Mouse (Mus musculus): ENCODE data around the gene Slc12a7. TPM values are rescaled to one million over a fixed set of nuclear protein-coding genes. Genes with fewer than 3 reads are reported as not detected.

Slc12a7 gene
- polyA plus RNA-seq, 1 experiment from 2014 or later, result 49.1 TPM

GRCm38 (mm10) chr13:73725315-73725714, 7.6 kb upstream of the Slc12a7 start:
- Histone ChIP-seq H3K9me3 (ENCODE audit: control insufficient read depth, low read length) (no peaks in the 10 kb centered on the region), H3K36me3 (ENCODE audit: control insufficient read depth, insufficient read depth, low read length) (no peaks in the 10 kb centered on the region), H3K4me2 (ENCODE audit: low read depth, severe bottlenecking) (no peak overlapping the region), H3K4me1 (ENCODE audit: control insufficient read depth, insufficient read depth, low read length) (no peaks in the 10 kb centered on the region), H3K27ac (replicated peaks; ENCODE audit: low read depth, low read length) (no peak overlapping the region), H3K27me3 (ENCODE audit: control insufficient read depth, insufficient read depth, low read length) (no peaks in the 10 kb centered on the region), H3K9ac (ENCODE audit: low read length) (no peak overlapping the region), H3K4me3 (ENCODE audit: low read depth, low read length) (no peak overlapping the region)
- no peak for ATAC-seq (ENCODE audit: insufficient number of reproducible peaks, low FRiP score, low TSS enrichment, low read depth)
- WGBS, result 86% methylated on average over 5 of the region's 5 CpGs
- no peak for DNase-seq (ENCODE audit: low spot score)

- Histone ChIP-seq H3K9ac (ENCODE audit: low read length) (no peak overlapping the region), H3K4me1 (ENCODE audit: control insufficient read depth, insufficient read depth, low read length) (peaks cover 3% of the 10 kb centered on the region; the same call in 1 of the 2 replicates), H3K27ac (replicated peaks; ENCODE audit: low read depth, low read length) (no peak overlapping the region), H3K4me2 (ENCODE audit: low read depth, severe bottlenecking) (no peak overlapping the region), H3K4me3 (ENCODE audit: low read depth, low read length) (no peak overlapping the region), H3K9me3 (ENCODE audit: control insufficient read depth, low read length) (no peaks in the 10 kb centered on the region), H3K27me3 (ENCODE audit: control insufficient read depth, insufficient read depth, low read length) (0 out of 2 replicates have a peak, but pooled peaks cover 3% of the 10 kb centered on the region), H3K36me3 (ENCODE audit: control insufficient read depth, insufficient read depth, low read length) (no peaks in the 10 kb centered on the region)
- no peak for DNase-seq (ENCODE audit: low spot score)
- ATAC-seq (ENCODE audit: insufficient number of reproducible peaks, low FRiP score, low TSS enrichment, low read depth), result no peak
- WGBS, result 32% methylated on average over 2 of the region's 2 CpGs
These were observed 5.3 kb upstream of the Slc12a7 start for GRCm38 (mm10) chr13:73727621-73728025.

DNA sequence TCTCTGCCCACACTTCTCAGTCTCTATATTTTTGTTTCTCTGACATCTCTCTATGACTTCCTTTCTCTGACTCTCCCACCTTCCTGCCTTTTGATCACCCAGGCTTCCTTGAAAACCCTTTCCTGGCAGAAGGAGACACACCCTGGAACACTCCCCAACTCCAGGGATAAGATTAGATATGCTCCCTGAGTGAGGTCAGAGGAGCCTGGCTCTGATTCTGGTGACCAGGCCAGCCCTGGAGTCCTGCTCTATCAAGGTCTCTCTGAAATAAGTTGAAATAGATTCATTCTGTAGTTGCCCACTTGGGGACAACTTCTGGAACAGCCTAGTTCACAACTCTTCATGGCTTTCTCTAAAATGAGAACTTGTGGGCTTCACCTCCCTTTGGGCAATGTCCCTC, 4.3 kb upstream of the Slc12a7 start:
- Histone ChIP-seq H3K4me2 (ENCODE audit: low read depth, severe bottlenecking) (no peak overlapping the region), H3K36me3 (ENCODE audit: control insufficient read depth, insufficient read depth, low read length) (no peaks in the 10 kb centered on the region), H3K9me3 (ENCODE audit: control insufficient read depth, low read length) (no peaks in the 10 kb centered on the region), H3K4me3 (ENCODE audit: low read depth, low read length) (no peak overlapping the region), H3K9ac (ENCODE audit: low read length) (no peak overlapping the region), H3K4me1 (ENCODE audit: control insufficient read depth, insufficient read depth, low read length) (peaks cover 5% of the 10 kb centered on the region; the same call in 1 of the 2 replicates), H3K27me3 (ENCODE audit: control insufficient read depth, insufficient read depth, low read length) (0 out of 2 replicates have a peak, but pooled peaks cover 3% of the 10 kb centered on the region), H3K27ac (replicated peaks; ENCODE audit: low read depth, low read length) (no peak overlapping the region)
- DNase-seq (ENCODE audit: low spot score) (no peak), ATAC-seq (ENCODE audit: insufficient number of reproducible peaks, low FRiP score, low TSS enrichment, low read depth) (no peak)

- no peak for ATAC-seq (ENCODE audit: insufficient number of reproducible peaks, low FRiP score, low TSS enrichment, low read depth)
- DNase-seq (ENCODE audit: low spot score), result no peak
- 50% methylated on average over 1 of the region's 1 CpGs for WGBS
- no peaks in the 10 kb centered on the region for H3K36me3 ChIP-seq (ENCODE audit: control insufficient read depth, insufficient read depth, low read length)
- H3K9ac ChIP-seq (ENCODE audit: low read length), result no peak overlapping the region
- H3K4me3 ChIP-seq (ENCODE audit: low read depth, low read length), result no peak overlapping the region
- peaks cover 5% of the 10 kb centered on the region; the same call in 1 of the 2 replicates for H3K4me1 ChIP-seq (ENCODE audit: control insufficient read depth, insufficient read depth, low read length)
- 0 out of 2 replicates have a peak, but pooled peaks cover 6% of the 10 kb centered on the region for H3K27me3 ChIP-seq (ENCODE audit: control insufficient read depth, insufficient read depth, low read length)
- no peak overlapping the region for H3K4me2 ChIP-seq (ENCODE audit: low read depth, severe bottlenecking)
- H3K9me3 ChIP-seq (ENCODE audit: control insufficient read depth, low read length), result no peaks in the 10 kb centered on the region
- H3K27ac ChIP-seq (replicated peaks; ENCODE audit: low read depth, low read length), result no peak overlapping the region
These were observed 2.0 kb upstream of the Slc12a7 start for GRCm38 (mm10) chr13:73730913-73731312.

DNA sequence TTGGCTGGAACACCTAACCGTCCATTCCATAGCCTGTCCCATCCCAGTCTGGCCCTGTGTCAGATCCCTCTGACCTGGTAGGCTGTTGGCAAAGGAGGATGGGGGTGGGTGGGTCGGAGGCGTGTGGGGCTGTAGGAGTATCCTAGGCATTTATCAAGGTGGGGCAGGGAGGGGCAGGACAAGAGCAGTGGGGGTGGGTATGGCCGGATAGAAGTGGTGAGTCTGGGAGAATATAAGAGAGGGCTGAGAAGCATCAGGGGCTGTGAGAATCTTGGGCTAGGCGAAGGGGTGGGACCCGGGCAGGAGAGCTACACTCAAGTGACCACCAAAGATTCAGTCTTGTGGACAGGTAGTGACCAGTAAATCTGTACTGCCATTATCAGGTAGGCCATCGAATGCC, 659 bp upstream of the Slc12a7 start:
- peak; percentile 29 for ATAC-seq (ENCODE audit: insufficient number of reproducible peaks, low FRiP score, low TSS enrichment, low read depth)
- Histone ChIP-seq H3K27me3 (ENCODE audit: control insufficient read depth, insufficient read depth, low read length) (0 out of 2 replicates have a peak, but pooled peaks cover 6% of the 10 kb centered on the region), H3K9ac (ENCODE audit: low read length) (no peak overlapping the region), H3K4me2 (ENCODE audit: low read depth, severe bottlenecking) (peak overlapping the region; percentile 64), H3K9me3 (ENCODE audit: control insufficient read depth, low read length) (no peaks in the 10 kb centered on the region), H3K4me3 (ENCODE audit: low read depth, low read length) (no peak overlapping the region), H3K36me3 (ENCODE audit: control insufficient read depth, insufficient read depth, low read length) (no peaks in the 10 kb centered on the region), H3K27ac (replicated peaks; ENCODE audit: low read depth, low read length) (no peak overlapping the region), H3K4me1 (ENCODE audit: control insufficient read depth, insufficient read depth, low read length) (peaks cover 5% of the 10 kb centered on the region; the same call in 1 of the 2 replicates)
- 66% methylated on average over 7 of the region's 7 CpGs for WGBS
- DNase-seq (ENCODE audit: low spot score), result no peak

DNA sequence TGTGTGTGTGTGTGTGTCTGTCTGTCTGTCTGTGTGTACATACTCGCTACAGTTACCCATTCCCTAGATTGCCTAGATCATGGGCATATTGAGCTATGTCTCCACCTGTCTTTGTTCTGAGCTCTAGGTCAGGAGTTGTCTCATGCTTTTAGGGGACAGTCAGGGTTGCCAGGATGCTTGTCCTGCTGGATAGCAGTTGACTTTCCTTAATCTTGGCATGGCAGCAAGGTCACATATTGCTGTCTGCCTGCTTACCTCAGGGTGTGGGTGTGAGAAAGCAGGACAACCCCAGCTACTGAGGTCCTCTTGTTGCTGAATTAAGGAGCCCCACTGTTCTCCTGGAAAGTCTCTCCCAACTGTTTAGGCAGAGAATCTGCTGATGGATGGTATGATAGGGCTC, 1.5 kb downstream of the Slc12a7 start:
- Histone ChIP-seq H3K36me3 (ENCODE audit: control insufficient read depth, insufficient read depth, low read length) (no peaks in the 10 kb centered on the region), H3K9me3 (ENCODE audit: control insufficient read depth, low read length) (no peaks in the 10 kb centered on the region), H3K27me3 (ENCODE audit: control insufficient read depth, insufficient read depth, low read length) (0 out of 2 replicates have a peak, but pooled peaks cover 6% of the 10 kb centered on the region), H3K9ac (ENCODE audit: low read length) (no peak overlapping the region), H3K4me1 (ENCODE audit: control insufficient read depth, insufficient read depth, low read length) (peaks cover 5% of the 10 kb centered on the region; the same call in 1 of the 2 replicates), H3K4me2 (ENCODE audit: low read depth, severe bottlenecking) (no peak overlapping the region), H3K27ac (replicated peaks; ENCODE audit: low read depth, low read length) (no peak overlapping the region), H3K4me3 (ENCODE audit: low read depth, low read length) (no peak overlapping the region)
- 95% methylated on average over 1 of the region's 1 CpGs for WGBS
- ATAC-seq (ENCODE audit: insufficient number of reproducible peaks, low FRiP score, low TSS enrichment, low read depth) (no peak), DNase-seq (ENCODE audit: low spot score) (no peak)

- no peak for DNase-seq (ENCODE audit: low spot score)
These were observed 2.4 kb downstream of the Slc12a7 start for GRCm38 (mm10) chr13:73735270-73735669.

DNA sequence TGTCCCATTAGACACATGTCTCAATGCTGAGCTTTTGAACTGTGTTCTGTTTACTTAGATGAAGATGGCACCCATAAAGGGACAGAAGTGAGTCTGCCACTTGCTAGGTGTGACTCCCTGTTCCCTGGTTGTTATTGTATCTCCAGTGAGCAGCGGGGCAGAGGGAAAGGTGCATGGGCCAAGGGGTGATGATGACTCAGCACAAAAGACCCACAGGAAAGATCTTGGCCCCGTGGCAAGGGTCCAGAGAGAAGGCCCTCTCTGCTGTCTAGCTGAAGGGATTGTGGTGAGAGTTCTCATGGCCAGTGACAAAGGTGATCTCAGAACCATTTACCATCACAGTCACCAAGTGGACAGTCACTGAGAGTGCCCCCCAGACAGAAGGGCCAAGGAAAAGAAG, 3.0 kb downstream of the Slc12a7 start:
- H3K4me2 ChIP-seq (ENCODE audit: low read depth, severe bottlenecking), result no peak overlapping the region
- ATAC-seq (ENCODE audit: insufficient number of reproducible peaks, low FRiP score, low TSS enrichment, low read depth), result no peak
- no peaks in the 10 kb centered on the region for H3K9me3 ChIP-seq (ENCODE audit: control insufficient read depth, low read length)
- H3K4me1 ChIP-seq (ENCODE audit: control insufficient read depth, insufficient read depth, low read length), result peaks cover 5% of the 10 kb centered on the region; the same call in 1 of the 2 replicates
- 0 out of 2 replicates have a peak, but pooled peaks cover 6% of the 10 kb centered on the region for H3K27me3 ChIP-seq (ENCODE audit: control insufficient read depth, insufficient read depth, low read length)
- DNase-seq (ENCODE audit: low spot score), result no peak
- WGBS, result 72% methylated on average over 2 of the region's 2 CpGs
- no peak overlapping the region for H3K9ac ChIP-seq (ENCODE audit: low read length)
- H3K36me3 ChIP-seq (ENCODE audit: control insufficient read depth, insufficient read depth, low read length), result no peaks in the 10 kb centered on the region
- no peak overlapping the region for H3K27ac ChIP-seq (replicated peaks; ENCODE audit: low read depth, low read length)
- H3K4me3 ChIP-seq (ENCODE audit: low read depth, low read length), result no peak overlapping the region

More at GRCm38 (mm10) chr13:73735270-73735669, 2.4 kb downstream of the Slc12a7 start:
- H3K36me3 ChIP-seq (ENCODE audit: control insufficient read depth, insufficient read depth, low read length), result no peaks in the 10 kb centered on the region
- H3K4me1 ChIP-seq (ENCODE audit: control insufficient read depth, insufficient read depth, low read length), result peaks cover 5% of the 10 kb centered on the region; the same call in 1 of the 2 replicates
- 0 out of 2 replicates have a peak, but pooled peaks cover 6% of the 10 kb centered on the region for H3K27me3 ChIP-seq (ENCODE audit: control insufficient read depth, insufficient read depth, low read length)
- WGBS, result 79% methylated on average over 8 of the region's 8 CpGs
- no peak overlapping the region for H3K4me2 ChIP-seq (ENCODE audit: low read depth, severe bottlenecking)
- H3K27ac ChIP-seq (replicated peaks; ENCODE audit: low read depth, low read length), result no peak overlapping the region
- no peaks in the 10 kb centered on the region for H3K9me3 ChIP-seq (ENCODE audit: control insufficient read depth, low read length)
- H3K4me3 ChIP-seq (ENCODE audit: low read depth, low read length), result no peak overlapping the region
- H3K9ac ChIP-seq (ENCODE audit: low read length), result no peak overlapping the region
- ATAC-seq (ENCODE audit: insufficient number of reproducible peaks, low FRiP score, low TSS enrichment, low read depth), result peak; percentile 26; the same call in 1 of the 2 replicates

GRCm38 (mm10) chr13:73736943-73737342, 4.0 kb downstream of the Slc12a7 start:
- 87% methylated on average over 3 of the region's 3 CpGs for WGBS
- Histone ChIP-seq H3K9me3 (ENCODE audit: control insufficient read depth, low read length) (no peaks in the 10 kb centered on the region), H3K9ac (ENCODE audit: low read length) (no peak overlapping the region), H3K27me3 (ENCODE audit: control insufficient read depth, insufficient read depth, low read length) (0 out of 2 replicates have a peak, but pooled peaks cover 6% of the 10 kb centered on the region), H3K27ac (replicated peaks; ENCODE audit: low read depth, low read length) (no peak overlapping the region), H3K36me3 (ENCODE audit: control insufficient read depth, insufficient read depth, low read length) (no peaks in the 10 kb centered on the region), H3K4me2 (ENCODE audit: low read depth, severe bottlenecking) (no peak overlapping the region), H3K4me3 (ENCODE audit: low read depth, low read length) (no peak overlapping the region), H3K4me1 (ENCODE audit: control insufficient read depth, insufficient read depth, low read length) (peaks cover 5% of the 10 kb centered on the region; the same call in 1 of the 2 replicates)
- DNase-seq (ENCODE audit: low spot score) (no peak), ATAC-seq (ENCODE audit: insufficient number of reproducible peaks, low FRiP score, low TSS enrichment, low read depth) (no peak)
